Mouse (Mus musculus) lung, postnatal 0 days (tissue): Measurements from ENCODE around the gene Jmjd7. TPM values are rescaled to one million over a fixed set of nuclear protein-coding genes. Genes with fewer than 3 reads are reported as not detected.

Experiments
- ATAC-seq: fragments of 200-750 bp; cut with Nextera tagmentation; 2 replicates; pipeline ENCODE4 v1.8.0; 2017; ENCODE audit warnings: moderate library complexity
- DNase-seq: peaks from one replicate; pipeline ENCODE4 v3.0.0-alpha.2; 2016; ENCODE audit warnings: low spot score
- H3K27ac ChIP-seq: fragments of 300-500 bp; sonication (generic); 2 replicates; pipeline ENCODE4 v1.5.1; 2014; ENCODE audit warnings: antibody characterized with exemption, mild to moderate bottlenecking, low read length, mixed read lengths
- H3K27me3 ChIP-seq: fragments of 300-500 bp; sonication (generic); replicated peaks from 2 replicates; pipeline ENCODE4 v1.6.1; 2014; ENCODE audit warnings: low read length, mixed read lengths; ENCODE audit not compliant: insufficient read depth
- H3K36me3 ChIP-seq: fragments of 300-500 bp; sonication (generic); 2 replicates; pipeline ENCODE4 v1.6.1; 2014; ENCODE audit warnings: low read length, mixed read lengths; ENCODE audit not compliant: insufficient read depth
- H3K4me1 ChIP-seq: fragments of 300-500 bp; sonication (generic); 2 replicates; pipeline ENCODE4 v1.6.1; 2014; ENCODE audit warnings: antibody characterized with exemption, low read depth, low read length, mixed read lengths; ENCODE audit not compliant: insufficient read depth
- H3K4me2 ChIP-seq: fragments of 300-500 bp; sonication (generic); replicated peaks from 2 replicates; pipeline ENCODE4 v1.6.1; 2014; ENCODE audit warnings: low read depth, mild to moderate bottlenecking, low read length, moderate library complexity, mixed read lengths
- H3K4me3 ChIP-seq: fragments of 300-500 bp; sonication (generic); 2 replicates; pipeline ENCODE4 v1.5.1; 2014; ENCODE audit warnings: low read depth, low read length
- H3K9ac ChIP-seq: fragments of 300-500 bp; sonication (generic); replicated peaks from 2 replicates; pipeline ENCODE4 v1.6.1; 2014; ENCODE audit warnings: low read depth, mild to moderate bottlenecking
- H3K9me3 ChIP-seq: fragments of 300-500 bp; sonication (generic); 2 replicates; pipeline ENCODE4 v1.6.1; 2016; ENCODE audit warnings: low read length, mixed read lengths
- CTCF ChIP-seq: IDR thresholded peaks from 2 replicates; pipeline ENCODE4 v1.5.1; 2016; ENCODE audit warnings: antibody characterized with exemption, mild to moderate bottlenecking
- EP300 ChIP-seq: IDR thresholded peaks from 2 replicates; pipeline ENCODE4 v1.6.1; 2016; ENCODE audit warnings: antibody characterized with exemption, mild to moderate bottlenecking, control low read depth
- WGBS: fragments of 180-500 bp; shearing (Covaris S2); extraction: QIAGEN DNeasy Blood & Tissue Kit; methylation state at CpG from one replicate; pipeline ENCODE4 v1.1.7; 2014; 5-methylcytosine and 5-hydroxymethylcytosine counted together
- polyA plus RNA-seq: library from polyadenylated mRNA; unstranded; fragments of >200 nt; fragmentation: Nextera tagmentation; extraction: Ambion mirVana; gene quantifications from 2 replicates; pipeline ENCODE4 v1.2.1, GENCODE M21; 2015

Jmjd7 gene
- polyA plus RNA-seq, 1 experiment from 2014 or later, result 22.6 TPM

- Histone ChIP-seq H3K27ac (no peak overlapping the region), H3K4me2 (no peak overlapping the region)
Measured at GRCm38 (mm10) chr2:119997354-119997753, 29.9 kb upstream of the Jmjd7 start.

GRCm38 (mm10) chr2:119999731-120000130, 27.6 kb upstream of the Jmjd7 start:
- H3K4me2 ChIP-seq, result no peak overlapping the region
- no peak overlapping the region for H3K27ac ChIP-seq
- peak; percentile 73 for DNase-seq
- H3K4me1 ChIP-seq, result peaks cover 13% of the 10 kb centered on the region
- TF ChIP-seq CTCF, result no peak
- no peak; the same call in 1 of the 2 replicates for TF ChIP-seq EP300
- H3K4me3 ChIP-seq, result no peak overlapping the region
- H3K9ac ChIP-seq, result no peak overlapping the region
- 77% methylated on average over 2 of the region's 2 CpGs for whole genome bisulfite sequencing
- no peaks in the 10 kb centered on the region for H3K27me3 ChIP-seq
- no peaks in the 10 kb centered on the region; the same call in 1 of the 2 replicates for H3K36me3 ChIP-seq
- H3K9me3 ChIP-seq, result no peaks in the 10 kb centered on the region
- 0 out of 2 replicates have a peak, but pooled peaks have one; percentile 37 for ATAC-seq

More at GRCm38 (mm10) chr2:119997354-119997753, 29.9 kb upstream of the Jmjd7 start:
- DNase-seq (no peak), ATAC-seq (no peak)
- H3K9ac ChIP-seq, result no peak overlapping the region
- no peak overlapping the region for H3K4me3 ChIP-seq
- H3K36me3 ChIP-seq, result no peaks in the 10 kb centered on the region
- peaks cover 13% of the 10 kb centered on the region for H3K4me1 ChIP-seq
- WGBS, result 75% methylated on average over 4 of the region's 4 CpGs
- TF ChIP-seq CTCF, result no peak
- TF ChIP-seq EP300, result no peak
- H3K27me3 ChIP-seq, result no peaks in the 10 kb centered on the region
- no peaks in the 10 kb centered on the region for H3K9me3 ChIP-seq

DNA sequence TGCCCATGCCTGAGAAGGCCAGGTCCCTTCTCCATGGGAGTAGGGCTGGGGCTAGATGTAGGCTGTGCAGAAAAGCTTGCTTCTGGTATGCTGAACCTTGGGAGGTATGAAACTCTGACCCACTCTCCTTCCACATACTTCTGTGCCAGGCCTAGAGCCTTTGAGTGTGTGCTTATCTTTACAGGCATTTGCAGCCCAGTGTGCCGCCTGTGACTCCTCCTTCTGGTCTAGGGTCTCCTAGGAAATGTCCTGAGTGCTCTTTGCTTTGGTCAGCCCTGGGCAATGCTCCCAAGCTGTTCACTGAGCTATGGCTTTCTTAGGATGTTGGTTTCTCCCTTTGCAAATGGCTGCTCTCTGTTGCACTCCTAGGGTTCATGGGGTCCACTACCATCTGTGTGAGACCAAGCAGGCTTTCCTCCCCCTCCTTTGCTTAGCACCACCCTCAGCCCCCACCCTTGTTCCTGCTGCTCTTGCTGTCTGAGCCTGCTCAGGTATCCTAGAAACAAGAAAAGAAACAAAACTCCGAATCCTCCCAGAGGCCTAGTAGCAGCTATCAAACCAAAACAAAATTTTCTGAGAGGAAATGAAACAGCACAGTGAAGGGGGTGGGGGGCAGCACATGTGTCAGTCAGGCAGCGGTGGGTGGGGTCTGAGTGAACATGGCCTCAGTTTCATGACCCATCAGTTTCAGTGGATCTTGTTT, 26.2 kb upstream of the Jmjd7 start:
- 49% methylated on average over 3 of the region's 3 CpGs for WGBS
- Histone ChIP-seq H3K9ac (no peak overlapping the region), H3K4me3 (no peak overlapping the region), H3K4me1 (peaks cover 4% of the 10 kb centered on the region; the same call in 1 of the 2 replicates), H3K27me3 (no peaks in the 10 kb centered on the region), H3K27ac (peak overlapping the region; percentile 85), H3K4me2 (no peak overlapping the region), H3K9me3 (no peaks in the 10 kb centered on the region), H3K36me3 (no peaks in the 10 kb centered on the region; the same call in 1 of the 2 replicates)
- TF ChIP-seq EP300, result no peak
- ATAC-seq (peak; percentile 95), DNase-seq (peak; percentile 89)

- no peaks in the 10 kb centered on the region for H3K9me3 ChIP-seq
- ATAC-seq (no peak), DNase-seq (no peak)
- H3K4me3 ChIP-seq, result no peak overlapping the region
- 69% methylated on average over 4 of the region's 4 CpGs for WGBS
- no peak for TF ChIP-seq EP300
- H3K27ac ChIP-seq, result peak overlapping the region; percentile 85
- no peaks in the 10 kb centered on the region for H3K27me3 ChIP-seq
- H3K9ac ChIP-seq, result no peak overlapping the region
- no peaks in the 10 kb centered on the region; the same call in 1 of the 2 replicates for H3K36me3 ChIP-seq
- no peak overlapping the region for H3K4me2 ChIP-seq
- H3K4me1 ChIP-seq, result no peaks in the 10 kb centered on the region; the same call in 1 of the 2 replicates
Measured at GRCm38 (mm10) chr2:120001956-120002355, 25.3 kb upstream of the Jmjd7 start.

- Histone ChIP-seq H3K4me3 (no peak overlapping the region), H3K4me2 (no peak overlapping the region), H3K9ac (no peak overlapping the region), H3K27ac (no peak overlapping the region), H3K27me3 (no peaks in the 10 kb centered on the region), H3K36me3 (no peaks in the 10 kb centered on the region; the same call in 1 of the 2 replicates), H3K4me1 (no peaks in the 10 kb centered on the region; the same call in 1 of the 2 replicates), H3K9me3 (no peaks in the 10 kb centered on the region)
- no peak for DNase-seq
- WGBS, result 78% methylated on average over 2 of the region's 2 CpGs
- TF ChIP-seq CTCF (no peak), EP300 (no peak)
- no peak for ATAC-seq
Measured at GRCm38 (mm10) chr2:120003970-120004369, 23.3 kb upstream of the Jmjd7 start.

DNA sequence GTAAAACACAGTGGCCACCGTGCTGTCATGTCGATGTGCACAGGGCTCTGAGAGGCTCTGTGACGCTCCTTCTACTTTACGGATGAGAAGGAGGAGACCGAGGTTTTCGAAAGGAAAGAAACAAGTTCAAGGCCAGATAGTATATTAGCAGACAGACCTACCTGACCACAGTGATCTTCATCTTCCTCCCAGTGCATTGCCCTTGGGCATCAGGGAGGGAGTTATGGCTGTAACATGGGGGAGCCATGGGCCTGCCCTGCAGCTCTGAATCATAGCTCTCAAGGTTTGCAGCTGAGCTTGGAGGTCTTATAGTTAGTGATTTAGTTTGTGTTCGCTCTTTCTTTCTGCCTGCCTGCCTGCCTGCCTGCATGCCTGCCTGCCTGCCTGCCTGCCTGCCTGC, 20.6 kb upstream of the Jmjd7 start:
- Histone ChIP-seq H3K36me3 (no peaks in the 10 kb centered on the region; the same call in 1 of the 2 replicates), H3K9ac (no peak overlapping the region), H3K27ac (no peak overlapping the region), H3K4me2 (no peak overlapping the region), H3K4me3 (no peak overlapping the region), H3K27me3 (no peaks in the 10 kb centered on the region), H3K4me1 (no peaks in the 10 kb centered on the region; the same call in 1 of the 2 replicates), H3K9me3 (no peaks in the 10 kb centered on the region)
- TF ChIP-seq CTCF (no peak), EP300 (no peak)
- ATAC-seq (no peak), DNase-seq (no peak)
- WGBS, result 92% methylated on average over 7 of the region's 7 CpGs
